Mouse (Mus musculus) limb, embryonic 13.5 days (tissue): Measurements from ENCODE around the gene Ric8a. TPM values are rescaled to one million over a fixed set of nuclear protein-coding genes. Genes with fewer than 3 reads are reported as not detected.

Source experiments
- ATAC-seq: fragments of 200-750 bp; cut with Nextera tagmentation; 2 replicates; pipeline ENCODE4 v1.8.0; 2017; ENCODE audit warnings: low read depth, moderate number of reproducible peaks, moderate TSS enrichment; ENCODE audit not compliant: low FRiP score
- H3K27ac ChIP-seq: fragments of 300-500 bp; sonication (generic); 2 replicates; pipeline ENCODE4 v1.5.1; 2015; ENCODE audit warnings: inconsistent platforms, mild to moderate bottlenecking, moderate library complexity
- H3K27me3 ChIP-seq: fragments of 300-500 bp; sonication (generic); 2 replicates; pipeline ENCODE4 v1.6.1; 2015; ENCODE audit warnings: mild to moderate bottlenecking, inconsistent platforms
- H3K36me3 ChIP-seq: fragments of 300-500 bp; sonication (generic); 2 replicates; pipeline ENCODE4 v1.6.1; 2015; ENCODE audit warnings: inconsistent platforms, mild to moderate bottlenecking, moderate library complexity
- H3K4me1 ChIP-seq: fragments of 300-500 bp; sonication (generic); 2 replicates; pipeline ENCODE4 v1.6.1; 2015; ENCODE audit warnings: inconsistent platforms
- H3K4me2 ChIP-seq: fragments of 300-500 bp; sonication (generic); replicated peaks from 2 replicates; pipeline ENCODE4 v1.6.1; 2015; ENCODE audit warnings: inconsistent platforms, mild to moderate bottlenecking, moderate library complexity
- H3K4me3 ChIP-seq: fragments of 300-500 bp; sonication (generic); 2 replicates; pipeline ENCODE4 v1.5.1; 2015; ENCODE audit warnings: moderate library complexity, mild to moderate bottlenecking, inconsistent platforms
- H3K9ac ChIP-seq: fragments of 300-500 bp; sonication (generic); 2 replicates; pipeline ENCODE4 v1.6.1; 2015; ENCODE audit warnings: mild to moderate bottlenecking, inconsistent platforms
- H3K9me3 ChIP-seq: fragments of 300-500 bp; sonication (generic); 2 replicates; pipeline ENCODE4 v1.6.1; 2016; ENCODE audit warnings: inconsistent platforms
- WGBS: fragments of 180-500 bp; shearing (Covaris S2); methylation state at CpG from one replicate; pipeline ENCODE4 v1.1.7; 2015; 5-methylcytosine and 5-hydroxymethylcytosine counted together
- polyA plus RNA-seq: library from polyadenylated mRNA; unstranded; fragments of >200 nt; fragmentation: Nextera tagmentation; extraction: Ambion mirVana; gene quantifications from 2 replicates; pipeline ENCODE4 v1.2.1, GENCODE M21; 2015

Gene Ric8a
- polyA plus RNA-seq, 1 experiment from 2014 or later: 73.1 TPM

DNA sequence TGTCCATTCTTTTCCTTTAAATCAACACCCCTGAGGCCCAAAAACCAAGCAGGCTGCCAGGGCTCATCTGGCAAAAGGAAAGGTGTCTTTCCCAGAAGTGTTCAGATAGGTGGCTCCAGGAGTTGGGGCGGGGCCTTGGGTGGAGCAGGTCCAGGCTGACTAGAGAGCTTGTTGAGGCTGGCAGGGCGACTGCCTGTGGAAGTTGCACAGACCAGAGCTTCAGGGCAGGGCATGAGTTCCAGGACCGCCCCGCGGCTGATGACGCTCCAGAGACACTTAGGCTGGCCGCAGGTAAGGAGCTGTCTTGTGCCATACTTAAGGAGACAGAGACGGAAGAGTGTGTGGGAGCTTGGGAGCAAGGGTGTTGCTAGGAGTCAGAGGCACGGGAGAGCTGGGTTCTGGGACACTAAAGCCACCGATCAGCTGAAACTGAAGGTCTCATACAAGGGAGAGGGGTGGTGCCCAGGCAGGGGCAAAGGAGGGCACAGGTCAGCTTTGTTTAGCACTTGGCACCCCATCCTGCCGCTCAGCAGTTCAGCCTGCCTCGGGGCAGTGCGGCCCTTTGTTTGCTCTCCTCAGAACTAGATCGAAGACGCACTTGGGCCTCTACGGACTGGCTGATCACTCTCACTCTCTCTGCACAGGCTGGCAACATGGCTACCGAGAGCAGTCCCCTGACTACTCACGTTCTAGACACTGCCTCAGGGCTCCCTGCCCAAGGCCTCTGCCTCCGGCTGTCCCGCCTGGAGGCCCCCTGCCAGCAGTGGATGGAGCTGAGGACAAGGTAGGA lies 21.6 kb upstream of the Ric8a start, which contains the start of gene Urah:
Gene Urah, plus strand, starts transcription at position 51 of the 790 bp plus-strand sequence.
- H3K4me2 ChIP-seq: no peak within 1 kb of the TSS
- no peak within 1 kb of the TSS for H3K9ac ChIP-seq
- H3K4me3 ChIP-seq: no peak within 1 kb of the TSS
- 43% methylated on average over 20 of the region's 20 CpGs for WGBS
- peaks cover 15% of the 10 kb centered on the region for H3K27me3 ChIP-seq
- H3K27ac ChIP-seq: no peak within 1 kb of the TSS
- H3K9me3 ChIP-seq: no peaks in the 10 kb centered on the region
- no peak for ATAC-seq
- H3K4me1 ChIP-seq: no peaks in the 10 kb centered on the region
- no peaks in the 10 kb centered on the region for H3K36me3 ChIP-seq

DNA sequence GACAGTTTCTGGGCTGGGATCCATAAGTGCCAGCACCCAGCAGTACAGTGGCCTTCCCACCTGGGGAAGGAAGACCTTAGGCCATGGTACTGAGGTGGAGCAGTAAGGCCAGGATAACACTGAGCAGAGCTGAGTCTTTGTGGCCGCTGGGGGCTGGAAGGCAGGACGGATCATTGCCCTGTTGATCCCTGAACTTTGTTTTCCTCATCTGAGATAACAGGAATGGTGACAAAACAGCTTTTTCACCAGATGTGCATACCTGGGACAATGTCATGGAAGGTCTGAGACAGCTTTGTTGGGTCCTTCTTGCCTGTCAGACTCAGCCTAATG lies 21.0 kb upstream of the Ric8a start:
- H3K4me2 ChIP-seq: no peak overlapping the region
- H3K27me3 ChIP-seq: peaks cover 20% of the 10 kb centered on the region
- no peak for ATAC-seq
- 78% methylated on average over 2 of the region's 2 CpGs for WGBS
- no peak overlapping the region for H3K27ac ChIP-seq
- H3K36me3 ChIP-seq: no peaks in the 10 kb centered on the region
- H3K9me3 ChIP-seq: no peaks in the 10 kb centered on the region
- H3K4me3 ChIP-seq: no peak overlapping the region
- H3K4me1 ChIP-seq: no peaks in the 10 kb centered on the region
- H3K9ac ChIP-seq: no peak overlapping the region

DNA sequence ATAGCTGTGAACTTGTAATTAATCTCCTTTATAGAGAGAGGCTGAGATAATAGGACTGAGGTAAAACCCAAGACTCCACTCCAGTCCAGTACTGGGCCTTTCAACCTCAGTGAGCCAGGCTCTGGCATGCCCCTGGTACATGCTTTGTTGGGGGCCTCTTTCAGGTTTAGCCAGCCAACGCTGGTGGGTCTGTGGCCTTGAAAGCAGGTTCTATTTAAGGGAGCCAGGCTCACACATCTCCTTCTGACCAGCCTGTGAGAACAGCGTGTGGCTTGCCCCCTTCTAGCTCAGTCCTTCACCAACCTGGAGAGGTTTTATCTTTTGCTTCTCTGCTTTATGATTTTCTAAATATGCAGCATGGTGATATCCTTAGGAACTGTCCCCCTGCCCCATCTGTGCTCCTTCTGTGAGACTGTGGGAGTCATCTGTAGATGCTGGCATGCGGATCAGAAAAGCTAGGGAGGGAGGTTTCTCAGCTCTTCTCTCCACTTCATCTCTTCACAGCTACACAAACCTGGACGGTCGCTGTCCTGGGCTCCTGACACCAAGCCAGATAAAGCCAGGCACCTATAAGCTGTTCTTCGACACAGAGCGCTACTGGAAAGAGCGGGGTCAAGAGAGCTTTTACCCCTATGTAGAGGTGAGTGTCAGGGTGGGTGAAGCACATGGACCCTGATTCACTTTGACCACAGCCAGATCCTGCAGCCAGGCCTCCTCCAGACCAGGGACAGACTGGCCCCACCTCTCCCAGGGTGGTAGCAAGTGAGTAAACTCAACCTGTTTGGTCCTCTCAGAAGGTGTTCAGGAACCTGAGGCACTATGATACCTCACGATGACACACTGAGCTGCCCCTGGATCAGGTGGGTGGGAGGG lies 20.3 kb upstream of the Ric8a start:
- no peak overlapping the region for H3K27ac ChIP-seq
- peaks cover 28% of the 10 kb centered on the region for H3K27me3 ChIP-seq
- no peak overlapping the region for H3K4me2 ChIP-seq
- no peaks in the 10 kb centered on the region for H3K9me3 ChIP-seq
- H3K9ac ChIP-seq: 0 out of 2 replicates have a peak overlapping the region, but pooled peaks have one; percentile 19
- no peaks in the 10 kb centered on the region for H3K4me1 ChIP-seq
- H3K4me3 ChIP-seq: no peak overlapping the region
- ATAC-seq: no peak
- WGBS: 83% methylated on average over 9 of the region's 9 CpGs
- H3K36me3 ChIP-seq: no peaks in the 10 kb centered on the region

DNA sequence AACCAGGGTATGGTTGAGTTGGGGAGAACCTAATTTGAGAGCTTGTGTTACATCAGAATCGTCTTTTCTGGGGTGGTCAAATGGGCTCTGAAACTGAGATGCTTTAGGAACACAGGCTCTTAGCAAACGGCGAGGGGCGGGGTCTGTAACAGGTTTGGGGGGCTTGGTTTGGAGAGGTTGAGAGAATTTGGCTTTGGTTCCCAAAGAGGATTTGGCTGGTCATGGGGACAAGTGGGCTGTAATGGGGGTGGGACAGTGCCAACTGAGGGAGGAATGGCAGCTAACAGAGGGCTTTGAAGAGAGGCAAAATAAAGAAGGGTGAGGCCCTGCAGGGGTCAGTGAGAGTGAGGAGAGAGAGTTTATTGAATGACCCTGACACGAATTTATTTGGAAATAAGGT lies 17.2 kb upstream of the Ric8a start:
- WGBS: 53% methylated on average over 5 of the region's 5 CpGs
- Histone ChIP-seq H3K4me2 (no peak overlapping the region), H3K4me1 (no peaks in the 10 kb centered on the region), H3K9ac (no peak overlapping the region), H3K27ac (no peak overlapping the region), H3K27me3 (peaks cover 55% of the 10 kb centered on the region), H3K9me3 (no peaks in the 10 kb centered on the region), H3K36me3 (no peaks in the 10 kb centered on the region), H3K4me3 (no peak overlapping the region)
- ATAC-seq: no peak

DNA sequence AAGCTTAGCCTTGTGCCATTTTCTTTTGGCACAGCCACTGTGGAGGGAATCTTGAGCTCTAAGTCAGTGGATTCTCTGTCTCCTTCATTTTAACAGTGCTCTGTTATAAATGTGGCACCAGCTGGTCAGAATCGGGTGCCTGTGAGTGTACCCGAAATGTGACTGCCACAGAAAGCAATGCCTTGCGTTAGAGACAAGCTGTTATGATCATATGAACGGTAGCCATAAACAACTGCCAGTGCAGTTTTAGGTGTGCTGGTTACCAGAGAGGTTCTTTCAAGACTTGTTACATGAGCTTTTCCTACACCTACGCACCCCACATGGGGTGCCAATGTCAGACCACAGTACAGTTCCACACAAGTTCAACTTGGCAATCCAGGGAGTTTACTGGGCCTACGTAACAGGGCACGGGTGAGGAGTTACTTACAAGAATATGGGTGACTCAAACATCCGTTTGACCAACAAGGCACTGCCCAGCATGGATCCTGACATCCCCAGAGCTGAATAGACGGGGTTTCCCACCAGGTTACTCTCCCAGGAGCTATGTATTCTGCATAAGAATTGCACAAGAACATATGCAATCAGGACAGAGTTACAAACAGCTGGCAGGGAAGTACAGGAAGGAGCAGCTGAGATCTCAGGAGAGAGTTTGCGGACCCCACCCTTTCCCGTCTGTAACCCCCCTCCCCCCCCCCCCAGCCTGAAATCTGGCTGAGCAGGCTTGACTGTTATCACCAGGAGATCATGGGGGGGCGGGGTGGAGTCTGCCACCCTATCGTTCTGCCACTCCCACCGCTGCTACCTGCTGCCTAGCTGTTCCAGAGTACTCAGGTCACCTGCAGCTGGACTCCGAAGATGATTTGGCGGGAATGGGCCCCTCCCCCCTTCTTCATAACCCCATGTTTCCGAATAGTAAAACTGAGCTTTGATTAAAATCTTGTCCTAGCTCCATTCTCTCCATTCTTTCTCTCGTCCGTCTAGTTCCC lies 15.7 kb upstream of the Ric8a start:
- no peak overlapping the region for H3K4me3 ChIP-seq
- H3K9me3 ChIP-seq: no peaks in the 10 kb centered on the region
- H3K4me1 ChIP-seq: peaks cover 5% of the 10 kb centered on the region; the same call in 1 of the 2 replicates
- H3K36me3 ChIP-seq: no peaks in the 10 kb centered on the region
- peaks cover 55% of the 10 kb centered on the region for H3K27me3 ChIP-seq
- no peak overlapping the region for H3K4me2 ChIP-seq
- no peak overlapping the region for H3K27ac ChIP-seq
- no peak overlapping the region for H3K9ac ChIP-seq
- no peak for ATAC-seq
- 36% methylated on average over 19 of the region's 19 CpGs for WGBS

DNA sequence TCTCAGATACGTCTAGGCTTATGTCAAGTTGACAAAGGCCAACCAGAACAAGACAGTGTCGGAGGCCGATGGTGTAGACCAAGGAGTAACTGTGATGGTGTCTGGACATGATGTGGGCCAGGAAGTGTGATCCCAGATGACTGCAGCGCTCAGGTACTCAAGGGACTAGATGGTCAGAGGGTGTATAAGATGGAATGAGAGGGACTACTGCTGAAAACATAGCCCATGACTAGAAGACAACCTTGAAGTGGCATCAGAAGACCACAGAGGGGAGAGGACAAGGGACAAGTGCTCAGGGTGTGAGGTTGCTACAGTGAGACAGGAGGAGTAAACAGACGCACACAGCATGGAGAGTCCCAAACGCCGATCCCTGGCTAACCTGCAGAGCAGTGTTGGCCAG lies 13.0 kb upstream of the Ric8a start:
- Histone ChIP-seq H3K9ac (no peak overlapping the region), H3K4me1 (peaks cover 7% of the 10 kb centered on the region; the same call in 1 of the 2 replicates), H3K4me3 (no peak overlapping the region), H3K9me3 (no peaks in the 10 kb centered on the region), H3K27ac (no peak overlapping the region), H3K36me3 (no peaks in the 10 kb centered on the region), H3K4me2 (no peak overlapping the region), H3K27me3 (peaks cover 62% of the 10 kb centered on the region)
- WGBS: 76% methylated on average over 7 of the region's 7 CpGs
- ATAC-seq: no peak

DNA sequence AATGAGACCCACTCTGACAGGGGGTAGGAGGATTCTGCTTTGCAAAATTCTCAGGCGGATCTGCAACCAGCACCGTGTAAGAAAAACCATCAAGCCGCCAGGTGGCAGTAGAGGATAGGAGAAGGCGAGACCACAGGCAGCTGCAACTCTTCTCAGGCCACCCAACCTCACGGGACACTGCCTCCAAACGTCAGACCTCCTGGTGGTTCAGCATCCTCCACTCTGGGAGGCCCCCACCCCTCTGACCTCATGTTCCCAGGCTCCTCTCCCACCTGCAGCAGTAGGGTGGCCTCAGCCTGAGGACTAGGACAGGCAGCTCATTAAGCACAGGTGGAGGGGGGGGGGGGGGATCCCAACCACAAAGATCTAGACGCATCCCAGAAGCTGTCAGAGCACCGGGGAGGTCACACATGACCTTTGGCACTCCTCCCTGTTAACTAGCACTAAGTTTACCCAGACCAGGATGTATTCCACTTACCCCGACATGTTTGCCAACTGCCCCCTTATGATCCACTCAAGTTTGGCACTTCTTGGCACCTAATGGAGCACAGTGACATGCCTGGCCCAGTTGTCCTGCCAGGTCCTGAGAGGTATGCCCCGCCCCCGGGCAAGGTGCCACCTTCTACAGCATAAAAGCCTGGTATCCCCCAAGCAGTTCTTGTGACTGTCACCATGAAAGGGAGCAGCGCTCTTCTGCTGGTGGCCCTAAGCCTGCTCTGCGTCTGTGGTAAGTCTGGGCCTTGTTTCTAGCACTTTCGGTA lies 11.7 kb upstream of the Ric8a start, which contains the start of gene Scgb1c1:
Gene Scgb1c1, plus strand, starts transcription at position 643 of the 761 bp plus-strand sequence.
- Histone ChIP-seq H3K4me2 (no peak within 1 kb of the TSS), H3K36me3 (no peaks in the 10 kb centered on the region)
- WGBS: 25% methylated on average over 14 of the region's 14 CpGs

DNA sequence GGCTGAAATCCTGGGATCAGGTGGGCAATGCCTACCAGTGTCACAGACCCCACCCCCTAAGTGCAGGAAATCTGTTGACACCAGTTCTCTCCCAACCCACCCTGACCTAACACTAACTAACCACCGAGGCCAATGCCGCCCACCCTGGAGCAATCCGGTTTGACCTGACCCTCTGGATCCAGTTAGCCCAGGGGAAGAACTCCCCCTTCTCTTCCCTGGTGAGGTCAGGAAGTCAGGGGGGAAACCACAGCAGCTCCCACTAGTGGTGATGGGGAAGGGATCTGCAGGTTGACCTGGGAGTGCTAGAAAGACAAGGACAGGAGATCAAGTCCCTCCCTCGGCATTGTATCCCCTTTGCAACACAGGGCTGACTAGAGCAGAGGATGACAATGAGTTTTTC lies 11.1 kb upstream of the Ric8a start:
- H3K4me1 ChIP-seq: peaks cover 7% of the 10 kb centered on the region; the same call in 1 of the 2 replicates
- no peak overlapping the region for H3K4me2 ChIP-seq
- 59% methylated on average over 4 of the region's 4 CpGs for WGBS
- no peak overlapping the region for H3K4me3 ChIP-seq
- no peaks in the 10 kb centered on the region for H3K36me3 ChIP-seq
- no peak overlapping the region for H3K9ac ChIP-seq
- H3K27ac ChIP-seq: no peak overlapping the region
- ATAC-seq: no peak
- H3K27me3 ChIP-seq: peaks cover 46% of the 10 kb centered on the region
- no peaks in the 10 kb centered on the region for H3K9me3 ChIP-seq

More for the DNA sequence above, 11.7 kb upstream of the Ric8a start, which contains the start of gene Scgb1c1:
- peak; percentile 73 for ATAC-seq
- Histone ChIP-seq H3K27ac (no peak within 1 kb of the TSS), H3K4me3 (no peak within 1 kb of the TSS), H3K9me3 (no peaks in the 10 kb centered on the region), H3K4me1 (peaks cover 7% of the 10 kb centered on the region; the same call in 1 of the 2 replicates), H3K9ac (no peak within 1 kb of the TSS; the same call in 1 of the 2 replicates), H3K27me3 (peaks cover 52% of the 10 kb centered on the region)

DNA sequence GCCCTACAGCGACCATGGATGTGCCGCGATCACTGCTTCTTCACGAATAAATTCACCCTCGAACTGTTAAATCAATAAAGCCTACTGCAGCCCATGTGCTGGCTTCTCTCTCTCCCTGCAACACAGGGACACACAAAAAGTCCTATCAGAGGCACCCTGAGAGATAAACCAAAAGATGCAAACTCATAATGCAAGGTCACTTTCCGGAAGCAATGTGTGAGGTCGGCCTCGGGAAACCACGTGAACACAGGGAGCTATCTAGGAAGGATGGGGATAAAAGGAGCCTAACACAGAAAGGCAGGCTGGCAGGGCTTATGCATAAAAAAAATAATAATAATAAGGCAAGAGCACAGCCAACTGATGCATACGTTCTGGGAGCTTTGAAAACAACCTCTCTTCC lies 10.1 kb upstream of the Ric8a start:
- Histone ChIP-seq H3K27ac (no peak overlapping the region), H3K4me1 (peaks cover 7% of the 10 kb centered on the region; the same call in 1 of the 2 replicates), H3K4me2 (no peak overlapping the region), H3K9ac (no peak overlapping the region), H3K27me3 (peaks cover 36% of the 10 kb centered on the region), H3K9me3 (no peaks in the 10 kb centered on the region), H3K4me3 (no peak overlapping the region), H3K36me3 (peaks cover 5% of the 10 kb centered on the region)
- WGBS: 81% methylated on average over 10 of the region's 10 CpGs
- ATAC-seq: no peak

DNA sequence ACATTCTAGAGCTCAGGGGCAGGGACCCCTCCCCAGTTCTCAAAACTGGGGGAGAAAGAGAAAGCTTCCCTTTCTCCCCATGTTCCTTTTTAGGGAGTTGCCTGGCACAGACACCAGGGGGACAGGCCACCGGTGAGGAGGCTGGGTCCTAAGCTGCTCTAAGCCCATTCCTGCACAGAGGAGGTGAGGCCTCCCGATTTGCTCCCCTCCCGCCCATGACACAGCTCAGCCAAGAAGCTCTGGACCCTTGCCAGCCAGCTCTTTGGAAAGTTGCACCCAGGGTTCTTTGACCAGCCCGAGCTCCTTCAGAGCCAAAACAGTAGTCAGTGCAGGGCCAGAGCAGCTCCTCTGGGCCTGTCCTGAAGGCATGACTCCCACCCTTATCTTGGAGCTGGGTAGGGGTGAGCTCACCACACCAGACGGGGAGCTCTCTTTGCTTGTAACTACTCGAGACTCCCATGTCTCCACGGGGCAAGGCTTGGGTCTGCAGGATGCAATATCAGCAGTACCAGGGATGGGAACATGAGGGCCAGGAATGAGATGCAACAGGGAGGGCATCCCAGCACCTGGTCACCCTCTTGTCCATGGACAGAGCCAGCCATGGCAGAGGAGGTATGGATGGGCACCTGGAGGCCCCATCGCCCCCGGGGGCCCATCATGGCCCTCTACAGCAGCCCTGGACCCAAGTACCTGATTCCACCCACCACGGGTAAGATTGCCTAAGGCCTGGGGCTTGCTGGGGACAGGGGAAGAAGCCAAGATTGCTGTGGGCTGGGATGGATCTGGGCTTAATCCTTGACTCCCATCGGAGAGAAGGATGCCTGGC lies 8.8 kb upstream of the Ric8a start, which contains the start of gene Odf3:
Gene Odf3, plus strand, starts transcription at position 51 of the 826 bp plus-strand sequence.
- 65% methylated on average over 11 of the region's 11 CpGs for WGBS

More for the DNA sequence above, 8.8 kb upstream of the Ric8a start, which contains the start of gene Odf3:
- ATAC-seq: no peak
- Histone ChIP-seq H3K27ac (no peak within 1 kb of the TSS; the same call in 1 of the 2 replicates), H3K9me3 (no peaks in the 10 kb centered on the region), H3K4me2 (no peak within 1 kb of the TSS), H3K4me1 (peaks cover 7% of the 10 kb centered on the region; the same call in 1 of the 2 replicates), H3K36me3 (peaks cover 18% of the 10 kb centered on the region), H3K9ac (peak within 1 kb of the TSS; percentile 2; the same call in 1 of the 2 replicates), H3K27me3 (peaks cover 23% of the 10 kb centered on the region), H3K4me3 (no peak within 1 kb of the TSS)
